Mouse (Mus musculus): ENCODE results near the gene Serpina9.
"Not testable (repeated sequence)": the region's sequence is repeated elsewhere in the genome, so short reads cannot be mapped to it uniquely, and the experiment has no call there.

DNA sequence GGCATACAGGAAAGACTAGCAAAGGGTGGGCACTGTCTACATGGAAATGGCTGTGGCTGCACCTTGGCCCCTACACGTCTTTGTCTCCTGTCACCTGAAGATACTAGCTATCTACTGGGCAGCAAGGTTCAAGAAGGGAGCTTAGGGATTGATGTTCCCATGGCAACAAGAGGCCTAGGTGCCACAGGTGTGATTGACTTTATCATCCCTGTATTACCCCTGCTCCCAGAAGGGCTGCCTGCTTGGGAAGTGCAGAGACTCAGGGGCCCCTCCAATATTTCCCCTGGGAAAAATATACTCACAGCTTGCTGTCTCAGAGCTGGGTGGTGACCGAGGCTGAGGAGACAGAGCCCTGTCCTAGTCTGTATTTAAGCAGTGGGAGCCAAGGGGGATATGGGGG is 57.0 kb downstream of the Serpina9 start:
- not testable (repeated sequence) for TF ChIP-seq CTCF (IDR thresholded peaks at IDR 0.05; ENCODE audit: low read depth, low read length); POLR2A (IDR thresholded peaks at IDR 0.05; ENCODE audit: extremely low read depth, insufficient read depth, low read length)

Measured in liver, adult 2 months (tissue).